In the genomic region with DNA sequence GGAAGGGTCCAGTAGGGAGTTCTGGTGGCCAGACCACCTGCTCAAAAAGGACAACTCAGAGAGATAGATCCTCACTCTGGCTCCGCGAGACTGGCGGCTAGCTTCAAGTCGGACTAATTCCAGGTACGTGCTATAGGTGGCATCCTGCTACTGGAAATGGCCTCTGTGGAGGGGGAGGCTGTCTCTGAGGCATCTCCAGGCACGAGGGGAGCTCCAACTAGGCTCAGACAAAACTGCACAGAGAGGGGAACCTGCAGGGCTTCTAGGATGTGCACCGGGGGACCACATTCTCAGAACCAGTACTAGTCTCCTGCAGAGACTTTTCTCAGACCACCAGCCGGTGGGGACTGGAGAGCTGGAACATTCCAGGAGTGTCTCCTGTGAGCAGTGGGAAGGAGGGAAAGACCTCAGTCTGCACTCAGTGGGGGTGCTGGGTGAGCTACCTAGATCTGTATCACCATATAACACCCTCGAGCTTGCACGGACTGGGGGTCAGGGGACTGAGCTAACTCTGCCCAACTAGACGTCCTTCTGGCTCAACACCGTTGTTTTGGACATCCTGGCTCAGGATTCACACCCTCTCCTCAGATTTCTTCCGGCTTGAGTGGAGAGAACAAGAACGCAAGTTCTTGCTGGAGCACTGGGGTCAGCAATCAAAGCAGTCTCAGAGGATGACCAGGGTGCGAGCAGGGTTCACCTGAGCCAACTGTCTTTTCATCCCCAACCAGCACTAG, we compare ENCODE assay signal across 8 mouse cellular contexts. TPM values are rescaled to one million over a fixed set of nuclear protein-coding genes. Genes with fewer than 3 reads are reported as not detected.
DNase-seq lines count a peak whose midpoint lies in the region; ATAC-seq and TF ChIP-seq lines count a peak whose summit lies in the region.

No protein-coding gene starts in this region.

- no peak for DNase-seq in kidney, adult 11 months
- peak; percentile 81 for DNase-seq in embryonic facial prominence, embryonic 14.5 days (ENCODE audit: low spot score)
- DNase-seq in thymus, postnatal 4 days = peak; percentile 67
- DNase-seq in testis, postnatal 14 days (ENCODE audit: low spot score) = no peak

- no peak for TF ChIP-seq EP300 in ES-Bruce4 (IDR thresholded peaks at IDR 0.05; ENCODE audit: insufficient read depth, low read depth, low read length)

- H3K4me1 ChIP-seq in kidney, embryonic 15.5 days = peaks cover 67% of the 10 kb centered on the region
- H3K4me1 ChIP-seq in ES-Bruce4 (ENCODE audit: control insufficient read depth, insufficient read depth, low read length) = peaks cover 5% of the 10 kb centered on the region
- H3K4me1 ChIP-seq in embryonic facial prominence, embryonic 14.5 days (ENCODE audit: control insufficient read depth, insufficient read depth, low read length) = peaks cover 34% of the 10 kb centered on the region
- peaks cover 42% of the 10 kb centered on the region for H3K4me1 ChIP-seq in hindbrain, embryonic 16.5 days (ENCODE audit: control insufficient read depth, insufficient read depth, low read depth, low read length)
- H3K4me1 ChIP-seq in midbrain, embryonic 12.5 days = peaks cover 64% of the 10 kb centered on the region

- no peak for ATAC-seq in kidney, embryonic 15.5 days (replicated peaks; ENCODE audit: low FRiP score)
- no peak for ATAC-seq in embryonic facial prominence, embryonic 14.5 days (ENCODE audit: low read depth)
- peak; percentile 19; the same call in 1 of the 2 replicates for ATAC-seq in hindbrain, embryonic 16.5 days
- ATAC-seq in midbrain, embryonic 12.5 days (ENCODE audit: low FRiP score, low read depth) = no peak

- H3K9me3 ChIP-seq in kidney, embryonic 15.5 days (replicated peaks) = no peaks in the 10 kb centered on the region
- no peaks in the 10 kb centered on the region for H3K9me3 ChIP-seq in ES-Bruce4 (replicated peaks; ENCODE audit: control insufficient read depth, insufficient read depth, low read length, poor library complexity, severe bottlenecking)
- H3K9me3 ChIP-seq in embryonic facial prominence, embryonic 14.5 days (ENCODE audit: control insufficient read depth, low read length) = no peaks in the 10 kb centered on the region
- H3K9me3 ChIP-seq in hindbrain, embryonic 16.5 days (ENCODE audit: control insufficient read depth, low read length) = no peaks in the 10 kb centered on the region
- H3K9me3 ChIP-seq in midbrain, embryonic 12.5 days = no peaks in the 10 kb centered on the region

- H3K36me3 ChIP-seq in kidney, embryonic 15.5 days = no peaks in the 10 kb centered on the region
- H3K36me3 ChIP-seq in ES-Bruce4 (ENCODE audit: control insufficient read depth, insufficient read depth, low read length, poor library complexity, severe bottlenecking) = no peaks in the 10 kb centered on the region
- H3K36me3 ChIP-seq in embryonic facial prominence, embryonic 14.5 days (ENCODE audit: control insufficient read depth, insufficient read depth, low read length) = no peaks in the 10 kb centered on the region
- H3K36me3 ChIP-seq in hindbrain, embryonic 16.5 days (ENCODE audit: control insufficient read depth, insufficient read depth, low read length) = no peaks in the 10 kb centered on the region
- no peaks in the 10 kb centered on the region for H3K36me3 ChIP-seq in midbrain, embryonic 12.5 days

- peak overlapping the region; percentile 72 for H3K4me2 ChIP-seq in kidney, embryonic 15.5 days
- H3K4me2 ChIP-seq in embryonic facial prominence, embryonic 14.5 days (ENCODE audit: low read depth, low read length) = peak overlapping the region; percentile 89
- H3K4me2 ChIP-seq in hindbrain, embryonic 16.5 days (ENCODE audit: low read length) = no peak overlapping the region; the same call in 1 of the 2 replicates
- no peak overlapping the region for H3K4me2 ChIP-seq in midbrain, embryonic 12.5 days (replicated peaks)

- H3K9ac ChIP-seq in kidney, embryonic 15.5 days = no peak overlapping the region
- H3K9ac ChIP-seq in ES-Bruce4 (ENCODE audit: low read depth, poor library complexity, severe bottlenecking) = no peak overlapping the region
- H3K9ac ChIP-seq in embryonic facial prominence, embryonic 14.5 days (ENCODE audit: low read depth, low read length) = no peak overlapping the region
- H3K9ac ChIP-seq in hindbrain, embryonic 16.5 days (ENCODE audit: low read depth, low read length) = peak overlapping the region; percentile 65; the same call in 1 of the 2 replicates
- peak overlapping the region; percentile 16; the same call in 1 of the 2 replicates for H3K9ac ChIP-seq in midbrain, embryonic 12.5 days (replicated peaks)

- WGBS in kidney, embryonic 15.5 days = 3% methylated on average over 15 of the region's 15 CpGs
- WGBS in embryonic facial prominence, embryonic 14.5 days = 3% methylated on average over 15 of the region's 15 CpGs
- 6% methylated on average over 15 of the region's 15 CpGs for WGBS in hindbrain, embryonic 16.5 days
- WGBS in midbrain, embryonic 12.5 days = 3% methylated on average over 15 of the region's 15 CpGs

- no peak for TF ChIP-seq POLR2A in ES-Bruce4 (IDR thresholded peaks at IDR 0.05; ENCODE audit: insufficient read depth, low read length)

- peaks cover 91% of the 10 kb centered on the region for H3K27me3 ChIP-seq in kidney, embryonic 15.5 days
- H3K27me3 ChIP-seq in ES-Bruce4 (ENCODE audit: control insufficient read depth, insufficient read depth, low read length, poor library complexity, severe bottlenecking) = peaks cover 48% of the 10 kb centered on the region
- peaks cover 84% of the 10 kb centered on the region for H3K27me3 ChIP-seq in embryonic facial prominence, embryonic 14.5 days (replicated peaks; ENCODE audit: control insufficient read depth, insufficient read depth, low read length)
- H3K27me3 ChIP-seq in hindbrain, embryonic 16.5 days (replicated peaks; ENCODE audit: control insufficient read depth, insufficient read depth, low read length) = peaks cover 32% of the 10 kb centered on the region
- peaks cover 94% of the 10 kb centered on the region for H3K27me3 ChIP-seq in midbrain, embryonic 12.5 days

- H3K4me3 ChIP-seq in kidney, embryonic 15.5 days (replicated peaks) = peak overlapping the region; percentile 61; the same call in 1 of the 2 replicates
- H3K4me3 ChIP-seq in ES-Bruce4 (ENCODE audit: low read depth, low read length) = no peak overlapping the region
- no peak overlapping the region for H3K4me3 ChIP-seq in embryonic facial prominence, embryonic 14.5 days (ENCODE audit: low read depth, low read length)
- H3K4me3 ChIP-seq in hindbrain, embryonic 16.5 days (ENCODE audit: low read length) = no peak overlapping the region
- no peak overlapping the region for H3K4me3 ChIP-seq in midbrain, embryonic 12.5 days

- TF ChIP-seq CTCF in ES-Bruce4 (IDR thresholded peaks at IDR 0.05; ENCODE audit: low read depth, low read length) = peak; percentile 56

- H3K27ac ChIP-seq in kidney, embryonic 15.5 days = 0 out of 2 replicates have a peak overlapping the region, but pooled peaks have one; percentile 56
- H3K27ac ChIP-seq in ES-Bruce4 (ENCODE audit: insufficient read depth, low read length) = no peak overlapping the region
- H3K27ac ChIP-seq in embryonic facial prominence, embryonic 14.5 days (replicated peaks; ENCODE audit: low read depth, low read length) = no peak overlapping the region
- H3K27ac ChIP-seq in hindbrain, embryonic 16.5 days (ENCODE audit: low read depth, low read length) = no peak overlapping the region
- H3K27ac ChIP-seq in midbrain, embryonic 12.5 days (replicated peaks) = peak overlapping the region; percentile 88

RNA-seq across cellular contexts. Expression of gene Cbx8, which starts 11.3 kb away (rescaled TPM):
- polyA plus RNA-seq in kidney, embryonic 15.5 days (2015; fragmentation: Nextera tagmentation; extraction: Ambion mirVana) = 9.8 and 10.3 TPM in 2 replicates
- polyA plus RNA-seq in ES-Bruce4 (2011; ENCODE audit: insufficient read depth, insufficient read length, low read depth, missing spikeins) = 0.75 and 1.7 TPM in 2 replicates
- polyA plus RNA-seq in embryonic facial prominence, embryonic 14.5 days (2014; fragmentation: Nextera tagmentation; extraction: Ambion mirVana) = 9.6 and 10.1 TPM in 2 replicates
- 8.5 and 9.5 TPM in 2 replicates for polyA plus RNA-seq in hindbrain, embryonic 16.5 days (2015; fragmentation: Nextera tagmentation; extraction: Ambion mirVana)
- polyA plus RNA-seq in midbrain, embryonic 12.5 days (2016; fragmentation: Nextera tagmentation; extraction: Ambion mirVana) = 12.1 and 15.1 TPM in 2 replicates

RNA-seq across cellular contexts. Expression of gene Cbx2, which starts 29.3 kb away (rescaled TPM):
- polyA plus RNA-seq in kidney, embryonic 15.5 days (2015; fragmentation: Nextera tagmentation; extraction: Ambion mirVana) = 38.9 and 40.7 TPM in 2 replicates
- polyA plus RNA-seq in ES-Bruce4 (2011; ENCODE audit: insufficient read depth, insufficient read length, low read depth, missing spikeins) = 11.6 and 12.9 TPM in 2 replicates
- 23.9 and 28.3 TPM in 2 replicates for polyA plus RNA-seq in embryonic facial prominence, embryonic 14.5 days (2014; fragmentation: Nextera tagmentation; extraction: Ambion mirVana)
- polyA plus RNA-seq in hindbrain, embryonic 16.5 days (2015; fragmentation: Nextera tagmentation; extraction: Ambion mirVana) = 10.7 and 14.0 TPM in 2 replicates
- 81.0 and 86.0 TPM in 2 replicates for polyA plus RNA-seq in midbrain, embryonic 12.5 days (2016; fragmentation: Nextera tagmentation; extraction: Ambion mirVana)

RNA-seq across cellular contexts. Expression of gene Cbx4, which starts 33.9 kb away (rescaled TPM):
- 8.6 and 9.9 TPM in 2 replicates for polyA plus RNA-seq in kidney, embryonic 15.5 days (2015; fragmentation: Nextera tagmentation; extraction: Ambion mirVana)
- 0.32 and 0.46 TPM in 2 replicates for polyA plus RNA-seq in ES-Bruce4 (2011; ENCODE audit: insufficient read depth, insufficient read length, low read depth, missing spikeins)
- polyA plus RNA-seq in embryonic facial prominence, embryonic 14.5 days (2014; fragmentation: Nextera tagmentation; extraction: Ambion mirVana) = 11.0 and 13.5 TPM in 2 replicates
- 23.4 and 24.8 TPM in 2 replicates for polyA plus RNA-seq in hindbrain, embryonic 16.5 days (2015; fragmentation: Nextera tagmentation; extraction: Ambion mirVana)
- 12.4 and 15.2 TPM in 2 replicates for polyA plus RNA-seq in midbrain, embryonic 12.5 days (2016; fragmentation: Nextera tagmentation; extraction: Ambion mirVana)

Comparison
In these comparisons a context has a peak if more than half of its experiments do, and no peak if none do; other contexts are left out.
1. H3K27ac ChIP-seq: peak in kidney, embryonic 15.5 days (single experiment) and midbrain, embryonic 12.5 days (single experiment); none in ES-Bruce4 (single experiment), embryonic facial prominence, embryonic 14.5 days (single experiment) and hindbrain, embryonic 16.5 days (single experiment).
2. H3K4me2 ChIP-seq: peak in kidney, embryonic 15.5 days (single experiment) and embryonic facial prominence, embryonic 14.5 days (single experiment); none in hindbrain, embryonic 16.5 days (single experiment) and midbrain, embryonic 12.5 days (single experiment).
3. H3K9ac ChIP-seq: peak in hindbrain, embryonic 16.5 days (single experiment) and midbrain, embryonic 12.5 days (single experiment); none in kidney, embryonic 15.5 days (single experiment), ES-Bruce4 (single experiment) and embryonic facial prominence, embryonic 14.5 days (single experiment).
4. DNase-seq: peak in embryonic facial prominence, embryonic 14.5 days (single experiment) and thymus, postnatal 4 days (single experiment); none in kidney, adult 11 months (single experiment) and testis, postnatal 14 days (single experiment).